Mouse (Mus musculus) small intestine, adult 2 months (tissue): ENCODE measurements around the gene Unkl.

Source experiments
- CTCF ChIP-seq: fragments of 200-500 bp; IDR thresholded peaks from 2 replicates; pipeline ENCODE4 v1.5.1; 2012; ENCODE audit warnings: low read depth, mild to moderate bottlenecking, control low read depth, inconsistent platforms, low read length, moderate library complexity, mixed read lengths; ENCODE audit not compliant: insufficient replicate concordance, insufficient read length; ENCODE audit errors: extremely low read depth
- POLR2A ChIP-seq: fragments of 200-500 bp; IDR thresholded peaks from 2 replicates; pipeline ENCODE4 v1.6.1; 2012; ENCODE audit warnings: low read depth, mild to moderate bottlenecking, control low read depth, inconsistent platforms, low read length, moderate library complexity

GRCm38 (mm10) chr17:25188150-25189031, at the start of gene Unkl:
- no peak for TF ChIP-seq POLR2A
- TF ChIP-seq CTCF, result no peak
